Mouse (Mus musculus): ENCODE results near the gene Hivep2.

Gene Hivep2

GRCm38 (mm10) chr10:14085882-14086515, 120.1 kb downstream of the Hivep2 start:
- DNase-seq: no peak

- DNase-seq: no peak
These were observed 121.4 kb downstream of the Hivep2 start for GRCm38 (mm10) chr10:14087316-14087715.

- DNase-seq: no peak
These were observed 123.6 kb downstream of the Hivep2 start for GRCm38 (mm10) chr10:14089488-14089887.

- DNase-seq: no peak
These were observed 128.2 kb downstream of the Hivep2 start for GRCm38 (mm10) chr10:14094033-14094432.

- DNase-seq: no peak
These were observed 130.2 kb downstream of the Hivep2 start for GRCm38 (mm10) chr10:14096045-14096444.

- DNase-seq: no peak
These were observed 133.3 kb downstream of the Hivep2 start for GRCm38 (mm10) chr10:14099182-14099581.

- no peak for DNase-seq
These were observed 134.2 kb downstream of the Hivep2 start for GRCm38 (mm10) chr10:14100041-14100440.

- no peak for DNase-seq
These were observed 135.0 kb downstream of the Hivep2 start for GRCm38 (mm10) chr10:14100847-14101246.

- no peak for DNase-seq
These were observed 136.1 kb downstream of the Hivep2 start for GRCm38 (mm10) chr10:14101966-14102365.

GRCm38 (mm10) chr10:14107980-14108671, 142.3 kb downstream of the Hivep2 start:
- DNase-seq: no peak

GRCm38 (mm10) chr10:14115846-14116245, 150.0 kb downstream of the Hivep2 start:
- DNase-seq: no peak

- no peak for DNase-seq
These were observed 151.1 kb downstream of the Hivep2 start for GRCm38 (mm10) chr10:14116978-14117377.

GRCm38 (mm10) chr10:14119201-14119600, 153.3 kb downstream of the Hivep2 start:
- DNase-seq: no peak

GRCm38 (mm10) chr10:14120512-14120911, 154.6 kb downstream of the Hivep2 start:
- no peak for DNase-seq

GRCm38 (mm10) chr10:14127826-14128225, 162.0 kb downstream of the Hivep2 start:
- no peak for DNase-seq

- DNase-seq: no peak
These were observed 164.4 kb downstream of the Hivep2 start for GRCm38 (mm10) chr10:14130270-14130669.

- DNase-seq: no peak
These were observed 165.4 kb downstream of the Hivep2 start for GRCm38 (mm10) chr10:14131307-14131706.

GRCm38 (mm10) chr10:14132061-14132460, 166.2 kb downstream of the Hivep2 start:
- no peak for DNase-seq

- no peak for DNase-seq
These were observed 167.1 kb downstream of the Hivep2 start for GRCm38 (mm10) chr10:14132937-14133336.

- no peak for DNase-seq
These were observed 172.8 kb downstream of the Hivep2 start for GRCm38 (mm10) chr10:14138663-14139062.

GRCm38 (mm10) chr10:14144840-14145239, 179.0 kb downstream of the Hivep2 start:
- DNase-seq: no peak

GRCm38 (mm10) chr10:14164829-14165228, 199.0 kb downstream of the Hivep2 start:
- no peak for DNase-seq

- DNase-seq: peak; percentile 19
These were observed 202.4 kb downstream of the Hivep2 start for GRCm38 (mm10) chr10:14168197-14168844.
